Mouse (Mus musculus) E14TG2a.4 (cell line): ENCODE data around the gene Iqcd.

Experiments
- H3K27me3 ChIP-seq: 2 replicates; pipeline ENCODE4 v1.6.1; 2014; ENCODE audit warnings: low read length, control low read depth; ENCODE audit not compliant: insufficient read depth
- H3K36me3 ChIP-seq: 2 replicates; pipeline ENCODE4 v1.6.1; 2014; ENCODE audit warnings: low read length, control low read depth; ENCODE audit not compliant: insufficient read depth
- H3K4me1 ChIP-seq: replicated peaks from 2 replicates; pipeline ENCODE4 v1.6.1; 2014; ENCODE audit warnings: low read depth, low read length, control low read depth
- H3K4me3 ChIP-seq: replicated peaks from 2 replicates; pipeline ENCODE4 v1.5.1; 2014; ENCODE audit warnings: mild to moderate bottlenecking, low read length
- H3K9me3 ChIP-seq: 2 replicates; pipeline ENCODE4 v1.6.1; 2014; ENCODE audit warnings: low read length, control low read depth
- CTCF ChIP-seq: conservative IDR thresholded peaks from 2 replicates; pipeline ENCODE4 v1.5.1; 2014; ENCODE audit warnings: low read length
- NANOG ChIP-seq: IDR thresholded peaks from 2 replicates; pipeline ENCODE4 v1.6.1; 2014; ENCODE audit warnings: borderline replicate concordance, low read length, mixed read lengths
- POU5F1 ChIP-seq: IDR thresholded peaks from 2 replicates; pipeline ENCODE4 v1.6.1; 2014; ENCODE audit warnings: low read length, borderline replicate concordance

Iqcd gene

DNA sequence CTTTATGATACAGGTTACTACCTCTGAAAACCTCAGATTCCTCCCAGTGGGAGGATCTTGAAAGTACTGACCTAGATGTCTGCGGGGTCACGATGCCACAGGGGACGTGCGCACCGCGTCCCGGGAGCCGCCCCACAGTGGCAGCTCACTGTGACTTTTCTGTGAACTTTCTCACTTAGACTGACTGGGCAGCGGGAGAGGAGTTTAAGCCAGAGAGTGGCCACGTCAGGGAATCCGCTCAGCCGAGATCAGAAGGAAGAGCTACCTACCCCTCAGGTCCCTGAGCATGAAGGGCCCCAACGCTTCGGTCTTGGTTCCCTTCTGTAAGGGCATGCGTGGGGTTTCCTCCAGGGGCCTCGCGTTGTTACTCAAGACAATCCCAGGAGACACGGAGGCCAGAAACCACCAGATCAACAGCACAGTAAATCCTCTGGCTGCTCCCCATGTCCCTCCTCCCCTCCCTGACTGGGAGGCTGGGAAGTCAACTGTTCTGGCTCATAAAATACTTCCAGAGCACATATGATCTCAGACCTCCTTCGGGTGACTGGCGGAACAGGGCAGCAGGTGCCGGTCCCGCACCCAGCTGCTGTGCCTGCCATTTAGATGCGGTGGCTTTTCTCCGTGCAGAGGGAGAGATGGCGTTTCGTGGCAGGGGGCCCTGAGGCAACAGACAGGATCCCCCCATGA is 9.5 kb upstream of the Iqcd start:
- no peak for TF ChIP-seq NANOG
- no peak for TF ChIP-seq CTCF
- no peak for TF ChIP-seq POU5F1
- H3K27me3 ChIP-seq: no peaks in the 10 kb centered on the region
- peak overlapping the region; percentile 60 for H3K4me3 ChIP-seq
- H3K36me3 ChIP-seq: peaks cover 24% of the 10 kb centered on the region
- no peaks in the 10 kb centered on the region for H3K9me3 ChIP-seq
- peaks cover 64% of the 10 kb centered on the region for H3K4me1 ChIP-seq

DNA sequence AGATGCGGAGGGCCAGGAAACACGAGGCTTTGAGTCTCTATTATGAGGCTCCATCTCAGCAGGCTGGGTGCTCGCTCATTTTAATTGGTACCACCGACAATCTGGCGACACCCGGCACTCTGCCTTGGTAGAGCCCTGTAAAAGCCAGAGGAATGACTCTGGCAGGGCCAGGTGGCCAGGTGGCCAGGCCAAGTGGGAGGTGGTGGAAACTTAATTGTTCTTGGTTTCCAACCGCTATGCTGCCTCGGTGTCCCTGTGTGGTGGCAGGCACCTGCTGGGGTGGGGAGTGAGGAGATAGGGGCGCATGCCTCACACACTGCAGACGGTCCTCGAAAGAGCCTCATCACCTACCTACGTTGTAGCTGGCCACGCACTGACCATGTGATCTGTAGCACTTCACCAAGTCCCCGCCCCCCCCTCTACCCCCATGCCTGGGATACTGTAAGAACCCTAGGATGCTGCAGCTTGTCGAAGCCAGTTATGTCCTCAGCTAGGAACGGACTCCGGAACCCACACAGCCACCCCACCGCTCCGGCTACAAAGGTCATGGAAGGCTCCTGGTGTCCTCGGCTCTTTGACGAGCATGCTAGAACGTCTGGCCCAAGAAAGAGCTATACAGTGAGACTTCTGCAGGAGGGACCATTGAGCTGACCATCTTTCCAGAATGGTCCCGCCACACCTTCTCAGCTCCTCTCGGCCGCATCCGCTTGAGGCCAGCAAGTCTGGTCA is 8.8 kb upstream of the Iqcd start:
- Histone ChIP-seq H3K4me3 (peak overlapping the region; percentile 60), H3K27me3 (no peaks in the 10 kb centered on the region), H3K9me3 (no peaks in the 10 kb centered on the region), H3K36me3 (peaks cover 28% of the 10 kb centered on the region), H3K4me1 (peaks cover 65% of the 10 kb centered on the region)
- TF ChIP-seq NANOG (no peak), CTCF (no peak), POU5F1 (no peak)

DNA sequence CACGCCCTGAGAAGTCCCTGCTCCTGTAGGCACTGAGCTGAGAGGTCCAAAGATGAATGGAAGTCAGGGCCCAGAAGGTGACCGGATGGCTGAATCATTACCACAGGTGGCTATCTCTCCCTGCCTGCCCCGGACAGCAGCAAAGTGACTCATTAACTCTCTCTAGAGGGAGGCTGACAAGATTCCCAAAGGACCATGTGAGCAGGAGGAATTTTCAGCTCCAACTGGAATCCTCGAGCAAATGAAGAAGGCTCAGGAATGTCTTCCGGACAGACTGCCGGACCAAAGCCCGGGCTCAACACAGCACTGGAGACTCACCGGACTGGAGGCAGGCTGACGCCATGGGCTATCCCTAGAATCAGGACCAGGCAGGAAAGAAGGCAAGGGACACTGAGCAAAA is 6.8 kb upstream of the Iqcd start:
- Histone ChIP-seq H3K27me3 (no peaks in the 10 kb centered on the region), H3K9me3 (no peaks in the 10 kb centered on the region), H3K4me3 (no peak overlapping the region), H3K36me3 (peaks cover 28% of the 10 kb centered on the region), H3K4me1 (peaks cover 66% of the 10 kb centered on the region)
- TF ChIP-seq NANOG (no peak), POU5F1 (no peak), CTCF (no peak)

DNA sequence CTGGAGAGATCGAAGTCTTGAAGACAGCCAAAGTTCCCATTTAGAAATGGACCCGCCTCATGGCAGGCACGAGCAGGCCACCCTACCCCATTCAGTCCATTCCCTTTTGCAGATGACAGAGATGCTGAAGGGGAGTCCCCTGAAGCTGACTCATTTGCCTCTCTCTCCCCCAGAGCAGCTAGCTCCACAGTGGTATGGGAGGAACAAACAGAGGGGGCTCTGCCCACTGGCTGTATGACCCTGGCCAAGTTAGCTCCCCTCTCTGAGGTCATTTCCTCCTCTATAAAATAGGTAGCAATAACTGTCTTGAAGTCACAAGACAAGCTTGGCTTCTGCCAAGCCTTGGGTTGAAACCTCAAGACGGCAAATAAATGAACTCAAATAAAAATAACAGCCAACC is 5.3 kb upstream of the Iqcd start:
- Histone ChIP-seq H3K4me1 (peaks cover 63% of the 10 kb centered on the region), H3K4me3 (no peak overlapping the region), H3K36me3 (peaks cover 28% of the 10 kb centered on the region), H3K27me3 (0 out of 2 replicates have a peak, but pooled peaks cover 2% of the 10 kb centered on the region), H3K9me3 (no peaks in the 10 kb centered on the region)
- TF ChIP-seq CTCF: no peak
- no peak for TF ChIP-seq NANOG
- no peak for TF ChIP-seq POU5F1

DNA sequence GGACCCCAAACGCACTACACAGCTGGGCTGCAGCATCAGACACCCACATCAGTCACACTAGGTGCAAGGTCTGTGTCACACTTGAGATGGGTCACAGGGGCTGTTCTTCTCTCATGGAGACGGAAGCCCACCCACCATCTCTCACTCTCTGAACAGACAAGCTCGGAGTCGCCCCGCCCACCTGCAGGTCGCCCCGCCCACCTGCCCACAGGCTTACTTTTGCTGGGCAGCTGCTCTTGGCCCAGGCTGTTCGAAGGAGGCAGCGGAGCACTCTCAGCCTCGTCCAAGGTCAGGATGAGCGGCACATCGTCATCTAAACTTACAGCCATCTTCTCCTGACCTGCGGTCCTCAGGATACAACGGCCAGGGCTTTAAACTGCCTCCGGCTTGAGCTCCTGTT is 3.8 kb upstream of the Iqcd start:
- Histone ChIP-seq H3K27me3 (0 out of 2 replicates have a peak, but pooled peaks cover 2% of the 10 kb centered on the region), H3K4me1 (peaks cover 59% of the 10 kb centered on the region), H3K9me3 (no peaks in the 10 kb centered on the region), H3K36me3 (peaks cover 28% of the 10 kb centered on the region), H3K4me3 (no peak overlapping the region; the same call in 1 of the 2 replicates)
- TF ChIP-seq CTCF (no peak), POU5F1 (no peak), NANOG (no peak)

DNA sequence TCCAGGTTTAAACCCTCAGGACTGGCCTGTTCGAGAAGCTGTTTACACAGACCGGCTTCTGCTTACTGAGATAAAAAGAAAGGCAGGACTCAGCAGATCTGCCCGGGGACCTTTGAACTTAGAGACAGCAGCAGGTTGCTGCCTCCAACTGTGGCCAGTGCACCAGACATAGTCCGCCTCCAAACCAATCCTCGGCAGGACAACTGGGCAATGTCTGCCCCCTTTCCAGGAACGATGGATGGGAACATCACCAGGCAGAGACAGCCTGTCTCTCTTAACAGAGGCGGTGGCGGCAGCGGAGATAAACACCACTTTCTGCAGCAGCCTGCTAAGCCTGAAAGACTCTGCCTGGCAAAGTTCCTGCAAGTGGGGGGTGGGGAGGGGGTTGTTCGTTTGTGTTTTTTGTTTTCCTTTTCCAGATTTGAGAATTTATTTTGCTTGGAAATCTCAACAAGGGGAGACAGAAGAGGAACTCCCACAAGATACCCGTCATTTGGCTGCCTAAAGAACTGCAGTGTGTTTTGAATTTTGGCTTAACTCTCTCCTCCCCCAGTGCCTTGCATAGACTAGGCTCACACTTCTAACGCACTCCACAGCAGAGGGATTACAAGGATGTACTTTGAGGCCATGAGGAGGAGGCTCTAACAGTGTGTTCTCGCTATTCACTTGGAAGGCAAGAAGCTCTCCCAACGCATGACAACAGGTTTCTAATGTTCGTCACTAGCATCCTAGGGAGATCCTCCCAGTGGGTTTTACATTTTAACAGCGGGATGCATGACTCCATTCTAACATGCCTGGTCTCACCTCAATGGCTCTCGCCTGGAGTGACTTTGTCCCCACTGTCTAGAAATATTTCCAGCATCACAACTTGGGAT is 1.8 kb upstream of the Iqcd start:
- peaks cover 23% of the 10 kb centered on the region for H3K36me3 ChIP-seq
- TF ChIP-seq NANOG (no peak), CTCF (no peak), POU5F1 (no peak)
- H3K9me3 ChIP-seq: no peaks in the 10 kb centered on the region
- peak overlapping the region; percentile 90 for H3K4me3 ChIP-seq
- H3K4me1 ChIP-seq: peaks cover 56% of the 10 kb centered on the region
- 0 out of 2 replicates have a peak, but pooled peaks cover 2% of the 10 kb centered on the region for H3K27me3 ChIP-seq

DNA sequence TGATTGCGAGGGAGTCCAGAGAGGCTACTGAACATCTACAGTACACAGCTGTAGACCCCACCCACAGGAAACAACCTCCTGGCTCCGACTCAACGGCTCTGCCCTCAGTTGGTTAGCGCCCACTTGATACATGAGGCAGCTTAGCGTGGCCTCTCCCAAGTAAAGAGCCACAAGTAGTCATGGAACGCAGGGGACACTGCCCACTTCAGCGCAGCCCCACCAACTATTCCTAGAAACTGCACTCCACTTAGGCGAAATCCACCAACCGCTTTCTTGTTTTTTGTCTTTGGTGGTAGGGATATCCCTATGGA is 1.2 kb upstream of the Iqcd start:
- 0 out of 2 replicates have a peak, but pooled peaks cover 2% of the 10 kb centered on the region for H3K27me3 ChIP-seq
- H3K4me3 ChIP-seq: peak overlapping the region; percentile 90
- no peaks in the 10 kb centered on the region for H3K9me3 ChIP-seq
- H3K36me3 ChIP-seq: peaks cover 20% of the 10 kb centered on the region
- peaks cover 55% of the 10 kb centered on the region for H3K4me1 ChIP-seq
- TF ChIP-seq NANOG: no peak
- TF ChIP-seq CTCF: no peak
- TF ChIP-seq POU5F1: no peak

DNA sequence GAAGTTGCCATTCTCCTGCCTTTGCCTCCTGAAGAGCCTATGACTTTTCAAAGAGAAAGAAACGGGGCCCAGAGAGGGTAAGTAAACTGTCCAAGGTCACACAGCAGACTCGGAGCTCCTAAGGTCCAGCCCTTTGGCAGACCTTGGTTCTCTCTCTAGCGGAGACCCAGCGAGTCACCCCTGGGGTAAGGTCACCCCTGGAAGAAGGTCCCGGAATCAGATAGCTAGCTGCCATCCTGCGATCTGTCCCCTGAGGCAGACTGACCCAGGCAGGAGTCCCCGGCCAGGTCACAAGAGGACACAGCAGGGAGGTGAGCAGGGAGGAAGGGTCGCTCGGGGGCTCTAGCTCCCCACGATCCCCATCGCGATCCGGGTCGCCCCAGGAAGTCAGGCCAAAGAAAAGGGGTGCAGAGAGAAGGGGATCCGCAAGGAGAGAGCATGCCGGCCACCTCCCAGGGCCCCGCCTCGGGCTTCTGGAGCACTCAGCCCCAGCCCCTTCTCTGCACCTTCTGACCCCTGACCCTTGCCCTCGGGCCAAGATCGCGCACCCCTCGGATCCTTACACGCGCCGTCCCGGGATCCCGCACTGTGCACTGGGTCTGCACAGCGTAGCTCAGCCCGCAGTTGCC is 762 bp upstream of the Iqcd start:
- TF ChIP-seq CTCF (no peak), POU5F1 (no peak), NANOG (no peak)
- Histone ChIP-seq H3K9me3 (no peaks in the 10 kb centered on the region), H3K4me1 (peaks cover 58% of the 10 kb centered on the region), H3K4me3 (peak overlapping the region; percentile 90), H3K27me3 (0 out of 2 replicates have a peak, but pooled peaks cover 2% of the 10 kb centered on the region), H3K36me3 (peaks cover 17% of the 10 kb centered on the region)
